Mouse (Mus musculus) T-helper 17 cell (primary cell): Measurements from ENCODE around the gene Fam13c.

Source experiments
- in situ Hi-C, 2 experiments: fragments of 300-600 bp; cut with MboI, MseI; formaldehyde crosslinking; loops; 1 replicate in 1 of 2; 2 replicates in 1 of 2; pipeline ENCODE4 v1.15.1; 2025; ENCODE audit warnings: high pct_unique_total_duplicates in 2 of 2

Fam13c gene

GRCm38 (mm10) chr10:70598516-70599125, 158.3 kb downstream of the Fam13c start:
- in situ Hi-C loops: no loop called here

DNA sequence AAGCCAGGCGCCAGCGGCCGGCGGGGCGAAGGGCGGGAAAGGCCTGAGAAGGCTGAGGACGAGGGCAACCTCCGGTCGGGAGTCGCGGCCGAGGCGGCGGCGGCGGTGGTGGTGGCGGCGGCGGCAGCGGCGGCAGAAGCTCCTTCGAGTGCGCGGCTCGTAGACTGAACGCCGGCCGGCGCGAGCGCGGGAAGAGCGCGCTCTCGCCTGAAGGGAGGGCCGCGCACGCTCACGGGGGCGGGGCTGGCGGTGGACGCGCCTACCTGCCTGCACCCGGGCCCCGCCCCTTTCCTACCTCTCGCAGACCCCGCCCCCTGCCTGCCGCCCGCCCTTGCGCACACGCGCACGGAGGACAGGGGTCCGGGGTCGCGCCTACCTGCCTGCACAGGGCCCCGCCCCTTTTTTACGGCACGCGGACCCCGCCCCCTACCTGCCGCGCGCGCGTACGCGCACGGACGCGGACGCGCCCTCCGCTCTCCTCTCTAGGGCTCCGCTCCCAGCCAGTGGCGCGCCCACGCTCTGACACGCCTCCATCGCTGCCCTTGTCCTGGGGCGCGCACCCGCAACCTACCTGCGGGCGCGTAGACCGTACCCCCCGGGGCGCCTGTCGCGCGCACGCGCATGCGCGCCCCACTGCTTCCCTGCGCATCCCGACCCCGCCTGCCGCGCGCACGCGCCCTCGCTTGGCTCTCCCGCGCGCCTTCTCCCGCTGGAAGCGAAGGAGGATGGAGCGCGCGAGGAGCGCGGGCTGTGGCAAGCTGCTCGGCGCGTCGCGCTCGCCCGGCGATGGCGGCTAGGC, 159.0 kb downstream of the Fam13c start:
- in situ Hi-C loops: no loop called here

DNA sequence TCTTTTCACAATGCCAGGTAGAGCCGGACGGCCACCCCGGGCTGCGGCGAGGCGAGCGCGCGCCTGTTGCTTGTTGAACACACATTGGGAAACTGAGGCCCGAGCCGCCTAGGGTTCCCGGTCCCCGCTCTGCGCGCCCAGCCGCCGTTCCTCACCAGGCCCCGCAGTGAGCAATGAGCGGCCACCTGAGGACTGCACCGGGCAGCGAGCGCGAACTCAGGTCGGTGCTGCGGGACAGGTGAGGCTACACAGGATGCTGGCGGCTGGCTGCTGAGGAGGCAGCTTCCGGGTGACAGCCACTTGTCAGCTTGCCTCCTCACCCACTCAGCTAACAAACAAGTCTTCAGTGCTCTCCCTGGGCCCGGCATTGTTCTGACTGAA, 159.6 kb downstream of the Fam13c start:
- in situ Hi-C loops: no loop called here
